Mouse (Mus musculus) small intestine, adult 2 months (tissue): ENCODE results near the gene Eng.

ENCODE experiments used
- CTCF ChIP-seq: fragments of 200-500 bp; IDR thresholded peaks from 2 replicates; pipeline ENCODE4 v1.5.1; 2012; ENCODE audit warnings: low read depth, mild to moderate bottlenecking, control low read depth, inconsistent platforms, low read length, moderate library complexity, mixed read lengths; ENCODE audit not compliant: insufficient replicate concordance, insufficient read length; ENCODE audit errors: extremely low read depth
- POLR2A ChIP-seq: fragments of 200-500 bp; IDR thresholded peaks from 2 replicates; pipeline ENCODE4 v1.6.1; 2012; ENCODE audit warnings: low read depth, mild to moderate bottlenecking, control low read depth, inconsistent platforms, low read length, moderate library complexity

DNA sequence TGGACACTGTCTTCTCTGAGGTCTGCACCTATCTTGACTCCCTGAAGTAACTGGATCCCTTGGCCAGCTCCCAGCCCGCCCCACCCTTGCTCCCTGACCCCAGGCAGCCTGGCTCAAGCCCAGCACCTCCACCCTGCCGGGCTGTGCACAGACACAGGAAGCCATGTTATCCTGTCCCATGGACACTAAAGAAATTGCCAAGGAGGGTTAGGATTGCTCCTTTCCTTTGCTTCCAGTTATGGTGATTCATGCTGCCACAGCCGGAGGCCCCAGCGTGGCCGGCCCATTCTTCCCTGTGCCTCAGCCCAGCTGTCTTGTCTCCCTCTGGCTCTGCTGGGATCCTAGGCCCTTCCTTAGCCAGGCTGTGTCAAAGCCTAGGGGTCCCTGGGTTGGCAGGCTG, 12.7 kb upstream of the Eng start:
- TF ChIP-seq CTCF: no peak
- no peak for TF ChIP-seq POLR2A
